Mouse (Mus musculus) limb, embryonic 12.5 days (tissue): ENCODE results near the gene Ren1. TPM values are rescaled to one million over a fixed set of nuclear protein-coding genes. Genes with fewer than 3 reads are reported as not detected.
A peak's percentile ranks its signal among the peaks of the same experiment; 100 is the strongest.
"Not testable (repeated sequence)": the region's sequence is repeated elsewhere in the genome, so short reads cannot be mapped to it uniquely, and the experiment has no call there.

Experiments used
- ATAC-seq: fragments of 200-750 bp; cut with Nextera tagmentation; 2 replicates; pipeline ENCODE4 v1.8.0; 2017; ENCODE audit warnings: low read depth, moderate TSS enrichment; ENCODE audit not compliant: insufficient number of reproducible peaks, insufficient read depth, low FRiP score, low TSS enrichment
- H3K27ac ChIP-seq: fragments of 300-500 bp; sonication (generic); 2 replicates; pipeline ENCODE4 v1.5.1; 2016; ENCODE audit warnings: mild to moderate bottlenecking, moderate library complexity
- H3K27me3 ChIP-seq: fragments of 300-500 bp; sonication (generic); 2 replicates; pipeline ENCODE4 v1.6.1; 2016; ENCODE audit warnings: mild to moderate bottlenecking, moderate library complexity
- H3K36me3 ChIP-seq: fragments of 300-500 bp; sonication (generic); 2 replicates; pipeline ENCODE4 v1.6.1; 2016; ENCODE audit warnings: mild to moderate bottlenecking, moderate library complexity
- H3K4me1 ChIP-seq: fragments of 300-500 bp; sonication (generic); replicated peaks from 2 replicates; pipeline ENCODE4 v1.6.1; 2016
- H3K4me2 ChIP-seq: fragments of 300-500 bp; sonication (generic); 2 replicates; pipeline ENCODE4 v1.6.1; 2016; ENCODE audit warnings: mild to moderate bottlenecking, moderate library complexity
- H3K4me3 ChIP-seq: fragments of 300-500 bp; sonication (generic); replicated peaks from 2 replicates; pipeline ENCODE4 v1.5.1; 2016; ENCODE audit warnings: mild to moderate bottlenecking
- H3K9ac ChIP-seq: fragments of 300-500 bp; sonication (generic); replicated peaks from 2 replicates; pipeline ENCODE4 v1.6.1; 2016; ENCODE audit warnings: mild to moderate bottlenecking, moderate library complexity
- H3K9me3 ChIP-seq: fragments of 300-500 bp; sonication (generic); 2 replicates; pipeline ENCODE4 v1.6.1; 2016; ENCODE audit warnings: mild to moderate bottlenecking, moderate library complexity
- WGBS: fragments of 180-500 bp; shearing (Covaris S2); methylation state at CpG from one replicate; pipeline ENCODE4 v1.1.7; 2016; 5-methylcytosine and 5-hydroxymethylcytosine counted together
- polyA plus RNA-seq: library from polyadenylated mRNA; unstranded; fragments of >200 nt; fragmentation: Nextera tagmentation; extraction: Ambion mirVana; gene quantifications from 2 replicates; pipeline ENCODE4 v1.2.1, GENCODE M21; 2016

Gene Ren1
- polyA plus RNA-seq, 1 experiment from 2014 or later, result not detected

DNA sequence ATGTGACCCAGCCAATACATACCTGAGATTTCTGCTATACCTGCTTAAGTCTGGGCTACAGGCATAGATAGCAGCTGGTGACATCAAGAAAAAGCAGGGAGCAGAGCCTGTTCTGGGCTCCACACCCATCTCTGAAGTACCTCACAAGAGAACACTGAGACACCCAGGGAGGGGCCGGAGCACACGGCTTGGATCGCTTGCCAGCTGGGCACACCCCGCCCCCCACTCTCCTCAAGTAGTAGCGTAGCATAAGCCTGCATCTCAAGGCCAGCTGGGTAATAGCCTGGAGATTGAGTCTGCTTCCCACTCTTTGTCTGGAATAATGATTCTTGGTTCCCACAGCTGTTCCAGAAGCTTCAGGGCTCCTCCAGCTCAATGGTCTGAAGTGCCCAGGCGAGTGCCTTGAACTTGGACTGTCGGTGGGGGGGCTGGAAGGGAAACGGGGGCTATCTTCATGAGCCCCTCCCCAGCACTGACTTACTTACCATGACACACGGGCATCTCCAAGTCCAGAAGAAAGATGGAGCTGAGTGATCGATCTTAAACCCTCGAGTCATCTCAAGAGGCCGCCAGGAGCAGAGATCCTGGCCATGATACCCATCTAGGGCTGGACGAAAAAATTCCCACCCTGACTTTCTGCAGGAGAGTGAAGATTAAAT is 28.9 kb upstream of the Ren1 start, which contains the start of gene Kiss1:
Kiss1 (plus strand) TSS at position 609 of the 659 bp plus-strand sequence.
- Histone ChIP-seq H3K9me3 (no peaks in the 10 kb centered on the region), H3K4me3 (no peak within 1 kb of the TSS), H3K9ac (no peak within 1 kb of the TSS), H3K36me3 (no peaks in the 10 kb centered on the region), H3K27me3 (no peaks in the 10 kb centered on the region), H3K4me1 (0 out of 2 replicates have a peak, but pooled peaks cover 7% of the 10 kb centered on the region), H3K4me2 (no peak within 1 kb of the TSS), H3K27ac (no peak within 1 kb of the TSS)
- 85% methylated on average over 13 of the region's 13 CpGs for WGBS
- no peak for ATAC-seq

DNA sequence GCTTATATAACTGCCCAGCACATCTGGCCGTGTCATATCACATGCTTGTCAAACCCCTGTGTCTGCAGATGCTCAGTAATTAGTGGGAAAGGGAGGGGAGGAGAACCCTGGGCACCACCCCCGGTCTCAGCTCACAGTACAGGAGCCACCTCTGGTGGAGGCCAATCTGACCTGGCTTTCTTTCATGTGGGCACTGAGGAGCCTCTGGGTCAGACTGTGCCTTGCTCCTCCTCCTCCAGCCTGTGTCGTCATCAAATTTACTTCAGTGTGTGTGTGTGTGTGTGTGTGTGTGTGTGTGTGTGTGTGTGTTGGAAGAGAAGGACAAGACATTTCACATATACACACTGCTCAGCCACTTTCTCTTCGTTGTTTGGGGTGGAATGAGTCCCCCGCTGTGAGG is 27.0 kb upstream of the Ren1 start:
- Histone ChIP-seq H3K4me3 (no peak overlapping the region), H3K9ac (no peak overlapping the region), H3K36me3 (no peaks in the 10 kb centered on the region), H3K27me3 (peaks cover 15% of the 10 kb centered on the region), H3K27ac (no peak overlapping the region), H3K4me2 (no peak overlapping the region), H3K9me3 (no peaks in the 10 kb centered on the region), H3K4me1 (0 out of 2 replicates have a peak, but pooled peaks cover 7% of the 10 kb centered on the region)
- 28% methylated on average over 5 of the region's 5 CpGs for WGBS
- no peak for ATAC-seq

DNA sequence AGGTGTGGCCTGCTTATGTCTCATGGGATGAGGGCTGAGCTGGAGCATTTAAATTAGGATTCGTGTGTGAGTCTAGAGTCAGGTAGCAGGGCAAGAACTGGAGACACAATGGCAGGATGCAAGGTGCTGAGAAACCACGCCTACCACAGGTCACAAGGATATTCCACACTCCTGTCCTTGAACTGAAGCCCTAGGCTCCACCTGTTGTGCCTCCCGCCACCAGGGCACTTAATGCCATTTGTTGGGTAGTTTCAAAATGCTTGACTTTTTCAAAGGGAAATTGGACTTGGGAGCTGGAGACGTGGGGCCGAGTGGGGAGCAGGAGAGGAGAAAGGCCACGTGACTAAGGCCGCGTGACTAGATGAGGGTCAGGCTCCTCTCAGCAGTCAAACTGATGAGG is 24.4 kb upstream of the Ren1 start:
- Histone ChIP-seq H3K4me1 (peaks cover 15% of the 10 kb centered on the region), H3K27me3 (peaks cover 39% of the 10 kb centered on the region), H3K9me3 (no peaks in the 10 kb centered on the region), H3K9ac (no peak overlapping the region), H3K27ac (no peak overlapping the region), H3K4me3 (no peak overlapping the region), H3K36me3 (no peaks in the 10 kb centered on the region), H3K4me2 (no peak overlapping the region)
- ATAC-seq, result no peak
- 77% methylated on average over 8 of the region's 8 CpGs for WGBS

DNA sequence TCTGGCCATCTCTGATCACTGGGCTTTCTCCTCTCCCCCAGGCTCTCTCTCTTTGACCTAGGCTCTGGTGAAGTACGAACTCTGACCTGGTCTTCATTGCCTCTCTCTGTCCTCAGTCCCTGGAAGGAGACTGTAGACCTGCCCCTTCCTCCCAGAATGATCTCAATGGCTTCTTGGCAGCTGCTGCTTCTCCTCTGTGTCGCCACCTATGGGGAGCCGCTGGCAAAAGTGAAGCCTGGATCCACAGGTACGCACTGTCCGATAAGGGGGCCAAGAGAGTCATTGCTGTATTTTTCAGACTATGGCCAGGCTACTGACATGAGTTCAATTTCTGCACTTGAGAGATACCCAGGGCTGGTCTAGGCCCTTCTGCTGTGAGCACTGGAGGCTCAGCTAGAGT is 23.2 kb upstream of the Ren1 start:
- ATAC-seq, result no peak
- Histone ChIP-seq H3K9me3 (no peaks in the 10 kb centered on the region), H3K27me3 (peaks cover 48% of the 10 kb centered on the region), H3K4me1 (peaks cover 15% of the 10 kb centered on the region), H3K27ac (no peak overlapping the region), H3K4me3 (no peak overlapping the region), H3K4me2 (no peak overlapping the region), H3K9ac (no peak overlapping the region), H3K36me3 (no peaks in the 10 kb centered on the region)
- WGBS, result 63% methylated on average over 5 of the region's 5 CpGs

DNA sequence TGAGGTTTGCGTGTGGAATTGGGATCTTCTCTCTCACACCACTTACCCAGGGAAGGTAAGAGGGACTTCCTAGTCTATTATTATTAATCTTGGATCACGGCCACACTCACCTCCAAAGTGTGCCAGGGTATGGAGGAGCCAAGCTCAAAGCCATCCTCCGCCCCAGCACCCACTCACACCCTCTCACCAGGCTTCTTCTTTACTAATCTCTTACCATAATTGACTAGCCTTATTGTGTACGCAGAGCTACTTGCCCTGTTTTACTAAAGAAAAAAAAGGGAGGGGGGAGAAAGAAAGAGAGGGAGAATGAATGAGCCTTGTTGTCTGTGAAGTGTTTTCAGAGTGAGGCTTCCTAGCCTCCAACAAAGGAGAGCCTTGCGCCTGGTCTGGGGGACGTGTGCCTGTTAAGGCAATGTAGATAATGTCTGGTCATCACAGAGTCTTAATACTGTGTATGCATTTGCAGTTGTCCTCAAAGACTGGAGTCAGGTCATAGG is 22.0 kb upstream of the Ren1 start:
- Histone ChIP-seq H3K27me3 (peaks cover 53% of the 10 kb centered on the region), H3K36me3 (no peaks in the 10 kb centered on the region), H3K9me3 (no peaks in the 10 kb centered on the region), H3K4me2 (no peak overlapping the region), H3K4me1 (peaks cover 9% of the 10 kb centered on the region), H3K9ac (no peak overlapping the region), H3K27ac (no peak overlapping the region), H3K4me3 (no peak overlapping the region)
- ATAC-seq, result no peak
- 83% methylated on average over 6 of the region's 6 CpGs for WGBS

DNA sequence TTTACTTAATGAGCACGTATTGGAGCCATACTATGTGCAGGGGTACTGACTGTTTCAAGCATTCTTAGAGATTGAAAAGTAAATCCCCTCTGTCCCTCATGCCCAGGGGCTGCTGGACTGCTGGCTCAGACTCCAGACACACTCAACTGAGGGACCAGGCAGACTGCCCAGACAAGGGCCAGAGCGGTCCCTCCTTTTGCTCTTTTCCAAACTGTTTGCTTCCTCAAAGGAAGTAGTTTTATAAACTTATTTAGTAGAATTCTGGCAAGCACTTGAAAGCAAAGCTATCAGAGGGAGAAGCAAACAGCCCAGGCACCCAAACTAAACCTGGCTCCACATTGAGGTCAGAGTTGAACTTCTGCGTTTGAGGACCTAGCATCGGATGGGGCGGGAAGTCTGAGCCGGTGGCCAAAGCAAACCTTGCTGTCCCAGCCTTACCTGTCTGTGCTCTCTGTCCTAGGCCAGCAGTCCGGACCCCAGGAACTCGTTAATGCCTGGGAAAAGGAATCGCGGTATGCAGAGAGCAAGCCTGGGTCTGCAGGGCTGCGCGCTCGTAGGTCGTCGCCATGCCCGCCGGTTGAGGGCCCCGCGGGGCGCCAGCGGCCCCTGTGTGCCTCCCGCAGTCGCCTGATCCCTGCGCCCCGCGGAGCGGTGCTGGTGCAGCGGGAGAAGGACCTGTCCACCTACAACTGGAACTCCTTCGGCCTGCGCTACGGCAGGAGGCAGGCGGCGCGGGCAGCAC is 21.2 kb upstream of the Ren1 start:
- Histone ChIP-seq H3K4me1 (peaks cover 8% of the 10 kb centered on the region), H3K4me3 (peak overlapping the region; percentile 38), H3K36me3 (no peaks in the 10 kb centered on the region), H3K27me3 (peaks cover 53% of the 10 kb centered on the region), H3K9me3 (no peaks in the 10 kb centered on the region), H3K4me2 (peak overlapping the region; percentile 71), H3K27ac (no peak overlapping the region), H3K9ac (peak overlapping the region; percentile 49; the same call in 1 of the 2 replicates)
- WGBS, result 7% methylated on average over 34 of the region's 34 CpGs
- ATAC-seq, result no peak

DNA sequence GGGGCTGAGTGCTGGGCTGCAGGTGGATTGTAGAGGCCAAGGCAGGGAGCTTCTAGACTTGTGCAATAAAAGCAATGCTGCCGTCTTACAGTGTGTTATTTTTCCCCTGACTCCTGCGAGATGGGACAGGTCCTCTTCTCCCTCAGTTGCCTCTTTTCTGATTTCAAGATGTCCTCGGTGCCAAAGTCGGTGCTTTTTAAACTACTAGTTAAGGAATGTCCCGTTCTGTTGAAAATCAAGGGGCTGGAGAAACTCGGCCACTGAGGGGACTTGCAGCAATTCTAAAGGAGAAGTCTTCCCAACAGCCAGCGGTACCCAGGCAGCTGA is 20.7 kb upstream of the Ren1 start:
- Histone ChIP-seq H3K4me1 (peaks cover 8% of the 10 kb centered on the region), H3K4me3 (peak overlapping the region; percentile 38), H3K27ac (no peak overlapping the region), H3K27me3 (peaks cover 53% of the 10 kb centered on the region), H3K9me3 (no peaks in the 10 kb centered on the region), H3K4me2 (peak overlapping the region; percentile 71), H3K9ac (peak overlapping the region; percentile 49; the same call in 1 of the 2 replicates), H3K36me3 (no peaks in the 10 kb centered on the region)
- no peak for ATAC-seq
- 29% methylated on average over 7 of the region's 7 CpGs for WGBS

DNA sequence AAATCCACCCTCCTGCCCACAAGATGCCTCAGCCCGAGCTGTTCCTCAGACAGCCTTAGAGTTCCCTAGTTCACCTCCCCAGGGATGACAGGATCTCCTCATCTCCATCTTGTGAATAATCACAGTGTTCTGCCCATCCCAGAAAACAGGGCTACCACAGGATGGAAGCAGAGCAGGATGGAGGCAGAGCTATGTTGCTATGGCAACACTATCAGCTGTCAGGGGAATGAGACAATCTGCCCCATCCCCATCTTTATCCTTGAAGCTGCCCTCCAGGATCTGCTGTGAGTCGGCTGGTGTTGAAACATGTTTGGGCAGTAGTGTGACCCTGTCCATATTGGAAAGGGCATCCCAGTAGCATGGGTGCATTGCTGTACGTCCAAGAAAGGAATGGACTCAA is 19.2 kb upstream of the Ren1 start:
- no peak overlapping the region for H3K4me2 ChIP-seq
- no peak for ATAC-seq
- no peaks in the 10 kb centered on the region for H3K36me3 ChIP-seq
- H3K4me1 ChIP-seq, result peaks cover 8% of the 10 kb centered on the region
- WGBS, result 69% methylated on average over 3 of the region's 3 CpGs
- no peak overlapping the region for H3K9ac ChIP-seq
- peaks cover 53% of the 10 kb centered on the region for H3K27me3 ChIP-seq
- H3K27ac ChIP-seq, result no peak overlapping the region
- H3K4me3 ChIP-seq, result no peak overlapping the region
- no peaks in the 10 kb centered on the region for H3K9me3 ChIP-seq

DNA sequence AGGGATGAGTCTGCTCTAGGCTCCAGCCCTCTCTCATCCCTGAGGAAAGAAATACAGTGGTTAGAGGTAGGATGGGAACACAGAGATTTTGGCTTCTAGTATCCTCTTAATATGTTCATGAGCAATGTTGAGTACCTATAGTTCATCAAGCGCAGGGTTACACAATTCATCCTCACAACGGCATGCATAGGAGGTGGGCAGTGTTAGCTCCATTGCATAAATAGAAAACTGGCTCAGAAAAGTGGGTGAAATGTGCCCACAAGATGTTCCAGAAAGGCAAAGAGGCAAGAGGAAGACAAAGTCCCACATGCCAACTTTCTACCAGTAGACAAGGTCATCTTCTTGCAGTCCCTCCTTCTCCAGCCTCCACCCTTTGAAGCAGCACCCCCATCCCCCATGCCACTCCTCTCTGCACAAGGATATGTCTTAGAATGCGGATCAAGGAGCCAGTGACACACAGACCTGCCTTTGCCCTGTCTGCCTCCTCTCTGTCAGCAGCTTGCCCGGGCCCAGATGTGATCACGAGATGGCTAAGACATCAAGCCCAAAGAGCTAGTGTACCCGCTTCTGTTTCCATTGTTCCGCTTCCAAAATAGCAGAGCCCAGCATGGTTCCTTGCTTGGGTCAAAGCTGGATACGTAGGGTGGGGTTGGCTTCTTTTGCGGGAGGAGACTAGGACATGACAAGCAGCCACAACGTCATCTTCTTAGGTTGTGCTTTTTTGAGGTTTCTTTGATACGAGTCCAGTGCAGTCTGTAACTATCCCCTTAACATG is 17.5 kb upstream of the Ren1 start:
- ATAC-seq, result no peak
- Histone ChIP-seq H3K9ac (no peak overlapping the region), H3K4me1 (peaks cover 8% of the 10 kb centered on the region), H3K4me2 (no peak overlapping the region), H3K27ac (no peak overlapping the region), H3K9me3 (no peaks in the 10 kb centered on the region), H3K27me3 (peaks cover 43% of the 10 kb centered on the region), H3K4me3 (no peak overlapping the region), H3K36me3 (no peaks in the 10 kb centered on the region)
- 90% methylated on average over 11 of the region's 11 CpGs for WGBS

DNA sequence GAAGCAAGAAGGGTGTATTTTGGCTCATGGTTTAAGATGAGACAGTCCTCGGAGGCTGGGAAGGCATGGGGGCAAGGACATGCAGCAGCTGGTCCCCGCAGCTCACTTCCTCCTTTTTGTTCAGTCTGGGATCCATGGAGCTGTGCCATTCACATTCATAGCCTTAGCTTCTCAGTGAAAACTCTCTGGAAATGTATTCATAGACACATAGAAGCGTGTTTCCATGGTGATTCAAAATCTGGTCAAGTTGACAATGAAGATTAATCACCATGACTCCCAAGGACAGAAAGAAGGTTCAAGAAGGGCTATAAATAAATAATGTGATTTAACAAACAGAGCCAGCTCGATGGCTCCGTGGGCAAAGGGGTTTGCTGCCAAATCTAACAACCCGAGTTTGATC is 16.4 kb upstream of the Ren1 start:
- no peak overlapping the region for H3K9ac ChIP-seq
- H3K4me1 ChIP-seq, result peaks cover 8% of the 10 kb centered on the region
- no peaks in the 10 kb centered on the region for H3K9me3 ChIP-seq
- H3K4me3 ChIP-seq, result no peak overlapping the region
- no peaks in the 10 kb centered on the region for H3K36me3 ChIP-seq
- H3K27ac ChIP-seq, result no peak overlapping the region
- no peak overlapping the region for H3K4me2 ChIP-seq
- WGBS, result 89% methylated on average over 6 of the region's 6 CpGs
- no peak for ATAC-seq
- peaks cover 32% of the 10 kb centered on the region for H3K27me3 ChIP-seq

DNA sequence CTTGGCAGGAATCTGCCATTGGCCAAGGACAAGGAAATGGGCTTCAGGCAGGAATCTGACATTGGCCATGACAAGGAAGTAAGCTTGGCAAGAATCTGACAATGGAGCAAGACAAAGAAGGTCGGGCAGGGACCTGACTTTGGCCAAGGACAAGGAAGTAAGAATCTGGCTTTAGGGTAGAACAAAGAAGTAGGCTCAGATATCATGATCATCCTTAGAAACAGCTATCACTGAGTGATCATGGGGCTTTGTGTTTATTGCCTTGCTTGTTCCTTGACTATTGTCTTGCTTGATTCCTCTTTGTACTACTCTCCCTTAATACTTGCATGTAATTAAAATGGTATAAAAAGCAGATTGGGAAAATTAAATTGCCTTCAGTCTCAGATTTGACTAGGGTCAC is 9.9 kb upstream of the Ren1 start:
- 73% methylated on average over 1 of the region's 1 CpGs for WGBS
- ATAC-seq, H3K4me2 ChIP-seq, H3K4me1 ChIP-seq, H3K9me3 ChIP-seq, H3K27ac ChIP-seq, H3K27me3 ChIP-seq, H3K36me3 ChIP-seq, H3K4me3 ChIP-seq, H3K9ac ChIP-seq: not testable (repeated sequence)
